In the genomic region with DNA sequence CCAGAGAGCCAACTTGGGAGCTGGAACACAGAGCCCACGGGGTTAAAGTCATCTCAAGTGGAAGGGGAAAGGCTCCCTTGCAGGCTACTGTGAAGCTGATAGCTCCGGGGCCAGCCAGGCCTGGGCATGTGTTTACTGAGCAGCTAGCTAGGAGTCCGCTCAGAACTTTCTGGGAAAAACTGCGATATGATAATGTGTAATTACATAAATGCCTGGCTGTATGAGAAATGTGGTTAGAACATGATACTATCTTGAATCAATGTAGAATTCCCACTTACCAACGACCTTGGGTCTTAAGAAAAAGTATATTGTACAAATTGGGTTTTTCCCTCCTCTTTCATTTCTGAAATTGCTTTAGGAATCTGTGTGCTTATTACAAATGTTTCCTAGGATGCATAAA, we compare ENCODE assay signal across 15 mouse cellular contexts. TPM values are rescaled to one million over a fixed set of nuclear protein-coding genes. Genes with fewer than 3 reads are reported as not detected.
"Had no signal": no experiment of that assay in that cellular context is flagged by ENCODE, and none has a peak within 500 bp of the region (broad histone marks: within the 10 kb centered on the region; RNA-seq: fewer than 3 reads in every experiment).

No protein-coding gene starts in this region.

- H3K9ac ChIP-seq: limb, embryonic 13.5 days; lung, embryonic 14.5 days; neural tube, embryonic 12.5 days; stomach, embryonic 15.5 days had no signal

- H3K27ac ChIP-seq: limb, embryonic 13.5 days; midbrain, embryonic 10.5 days; neural tube, embryonic 12.5 days; stomach, embryonic 15.5 days had no signal

- H3K27me3 ChIP-seq: limb, embryonic 13.5 days; neural tube, embryonic 12.5 days; stomach, embryonic 15.5 days had no signal

- H3K4me2 ChIP-seq: limb, embryonic 13.5 days; liver, embryonic 11.5 days; lung, embryonic 14.5 days; neural tube, embryonic 12.5 days; stomach, embryonic 15.5 days had no signal

- H3K36me3 ChIP-seq: limb, embryonic 13.5 days; midbrain, embryonic 10.5 days; neural tube, embryonic 12.5 days; stomach, embryonic 15.5 days had no signal

- H3K9me3 ChIP-seq: limb, embryonic 13.5 days; midbrain, embryonic 10.5 days; neural tube, embryonic 12.5 days; stomach, embryonic 15.5 days had no signal

- H3K4me3 ChIP-seq: limb, embryonic 13.5 days; midbrain, embryonic 10.5 days; neural tube, embryonic 12.5 days; stomach, embryonic 15.5 days had no signal

- DNase-seq: kidney, adult 2 months; kidney, postnatal 25 days; left cerebral cortex, postnatal 4 days; lung, embryonic 14.5 days; lung, postnatal 10 days; lung, postnatal 4 days; right cerebral cortex, postnatal 4 days; thymus, adult 2 months; thymus, postnatal 25 days had no signal

- H3K4me1 ChIP-seq: neural tube, embryonic 12.5 days had no signal

RNA-seq across cellular contexts. Expression of gene Grb14, which starts 53.0 kb away (rescaled TPM):
- total RNA-seq: neutrophil, adult 5-6 weeks had no signal
